Mouse (Mus musculus): ENCODE measurements around the gene Arfgef2. TPM values are rescaled to one million over a fixed set of nuclear protein-coding genes. Genes with fewer than 3 reads are reported as not detected.

The Arfgef2 gene
- total RNA-seq, 2 experiments from 2014 or later, result 5.6 to 6.9 TPM

GRCm38 (mm10) chr2:166899161-166899560 lies 93.8 kb downstream of the Arfgef2 start:
- no peak for ATAC-seq (replicated peaks; ENCODE audit: low FRiP score, poor library complexity, severe bottlenecking)

- ATAC-seq (replicated peaks; ENCODE audit: low FRiP score, poor library complexity, severe bottlenecking), result no peak
Measured at GRCm38 (mm10) chr2:166899746-166900145, 94.4 kb downstream of the Arfgef2 start.

- ATAC-seq (replicated peaks; ENCODE audit: low FRiP score, poor library complexity, severe bottlenecking), result no peak
Measured at GRCm38 (mm10) chr2:166900792-166901505, 95.6 kb downstream of the Arfgef2 start.

GRCm38 (mm10) chr2:166903719-166904282 lies 98.4 kb downstream of the Arfgef2 start:
- ATAC-seq (replicated peaks; ENCODE audit: low FRiP score, poor library complexity, severe bottlenecking), result no peak

DNA sequence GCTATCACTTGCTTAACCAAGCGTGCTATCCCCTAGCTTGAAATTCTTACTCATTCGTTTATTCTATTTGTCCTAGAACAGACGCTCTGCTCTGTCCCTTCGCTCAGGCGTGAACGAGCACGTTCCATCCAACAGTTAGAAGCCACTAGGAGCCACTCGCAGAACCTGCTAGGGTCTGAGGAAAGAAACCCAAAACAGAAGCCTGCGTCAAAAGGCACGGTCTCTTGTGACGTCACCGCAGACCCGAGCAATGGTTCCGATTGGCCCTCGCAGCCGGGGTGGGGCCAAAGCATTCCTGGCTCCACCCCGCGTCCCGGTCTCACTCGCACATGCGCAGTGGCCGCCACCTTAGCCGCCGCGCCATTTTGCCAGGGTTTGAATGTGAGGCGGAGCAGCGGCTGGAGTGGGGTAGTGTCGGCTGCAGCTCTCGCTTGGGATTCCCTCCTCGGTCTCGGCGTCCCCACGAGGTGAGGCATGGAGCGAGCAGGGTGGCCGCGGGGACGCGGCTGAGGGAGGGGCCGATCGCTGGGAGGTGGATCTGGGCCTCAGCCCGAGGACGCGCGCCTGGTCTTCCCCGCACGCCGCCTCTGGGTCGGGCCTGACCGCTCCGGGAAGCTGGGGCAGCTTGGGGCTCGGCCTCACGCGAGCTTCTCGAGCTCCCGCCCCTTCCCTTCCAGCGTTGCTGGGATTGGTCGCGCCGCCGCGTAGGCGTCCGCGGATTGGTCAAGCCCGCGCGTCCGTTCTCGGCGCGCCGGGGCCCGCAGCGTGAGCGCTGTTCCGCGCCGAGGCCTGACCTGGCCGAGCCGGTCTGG lies 100.5 kb downstream of the Arfgef2 start, which contains the start of gene Cse1l:
Gene Cse1l, plus strand, starts transcription at position 330 of the 812 bp plus-strand sequence.
- ATAC-seq (replicated peaks; ENCODE audit: low FRiP score, poor library complexity, severe bottlenecking), result peak; percentile 88

- ATAC-seq (replicated peaks; ENCODE audit: low FRiP score, poor library complexity, severe bottlenecking), result peak; percentile 52
Measured at GRCm38 (mm10) chr2:166906523-166907182, 101.3 kb downstream of the Arfgef2 start.

GRCm38 (mm10) chr2:166909729-166910128 lies 104.3 kb downstream of the Arfgef2 start:
- ATAC-seq (replicated peaks; ENCODE audit: low FRiP score, poor library complexity, severe bottlenecking), result no peak

DNA sequence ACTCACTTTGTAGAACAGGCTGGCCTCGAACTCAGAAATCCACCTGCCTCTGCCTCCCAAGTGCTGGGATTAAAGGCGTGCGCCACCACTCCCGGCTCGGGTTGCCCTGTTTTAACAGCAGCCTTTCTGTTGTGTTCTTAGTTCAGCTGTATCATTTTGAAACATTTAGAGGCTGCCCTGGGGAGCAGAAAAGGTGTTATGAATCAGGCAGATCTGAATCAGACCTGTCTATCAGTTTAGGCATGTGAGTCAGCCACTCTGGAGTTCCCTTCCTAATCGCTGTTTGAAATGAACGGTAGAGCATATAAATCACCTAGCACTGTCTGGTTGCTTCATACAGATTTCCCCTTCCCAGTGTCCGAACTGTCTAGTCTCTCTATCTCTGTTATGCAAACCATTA lies 105.1 kb downstream of the Arfgef2 start:
- ATAC-seq (replicated peaks; ENCODE audit: low FRiP score, poor library complexity, severe bottlenecking), result no peak

GRCm38 (mm10) chr2:166923971-166924370 lies 118.6 kb downstream of the Arfgef2 start:
- no peak for ATAC-seq (replicated peaks; ENCODE audit: low FRiP score, poor library complexity, severe bottlenecking)

- ATAC-seq (replicated peaks; ENCODE audit: low FRiP score, poor library complexity, severe bottlenecking), result no peak
Measured at GRCm38 (mm10) chr2:166933943-166934342, 128.6 kb downstream of the Arfgef2 start.

DNA sequence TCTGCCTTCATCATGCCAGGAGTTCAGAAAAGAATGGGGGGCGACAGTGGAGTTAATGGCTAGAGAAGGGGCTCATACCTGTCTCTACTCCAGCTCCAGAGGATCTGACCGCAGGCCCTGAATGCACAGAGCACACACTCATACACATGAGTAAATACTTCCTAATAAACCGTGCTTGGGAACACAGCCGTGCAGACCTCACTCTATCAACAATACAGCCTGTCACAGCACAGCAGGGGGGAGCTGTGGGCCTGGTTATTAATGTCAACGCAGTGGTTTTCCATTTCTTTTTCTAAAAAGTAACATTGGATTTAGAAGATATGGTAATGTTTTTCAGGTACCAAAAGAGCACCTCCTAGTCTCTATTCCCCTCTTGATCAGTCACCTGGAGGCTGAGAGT lies 129.0 kb downstream of the Arfgef2 start:
- ATAC-seq (replicated peaks; ENCODE audit: low FRiP score, poor library complexity, severe bottlenecking), result no peak

GRCm38 (mm10) chr2:166935582-166935981 lies 130.2 kb downstream of the Arfgef2 start:
- no peak for ATAC-seq (replicated peaks; ENCODE audit: low FRiP score, poor library complexity, severe bottlenecking)

DNA sequence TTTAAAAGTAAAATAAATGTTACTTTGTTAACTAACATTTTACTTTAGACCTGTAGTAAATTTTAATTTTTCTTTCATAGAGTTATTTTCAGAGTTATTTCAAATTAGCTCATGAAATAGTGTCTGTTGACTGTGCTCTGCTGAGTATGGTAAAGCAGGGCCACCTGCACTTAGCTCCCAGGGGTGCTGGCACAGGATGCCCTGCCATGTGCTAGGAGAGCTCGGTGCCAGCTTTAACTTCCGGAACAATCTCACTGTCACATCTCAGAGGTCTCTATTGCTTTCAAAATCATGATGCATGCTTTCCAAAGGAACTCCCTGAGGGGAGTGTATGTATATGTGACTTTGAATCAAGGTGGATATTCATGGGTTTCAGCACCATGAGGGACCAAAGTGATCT lies 130.8 kb downstream of the Arfgef2 start:
- no peak for ATAC-seq (replicated peaks; ENCODE audit: low FRiP score, poor library complexity, severe bottlenecking)

DNA sequence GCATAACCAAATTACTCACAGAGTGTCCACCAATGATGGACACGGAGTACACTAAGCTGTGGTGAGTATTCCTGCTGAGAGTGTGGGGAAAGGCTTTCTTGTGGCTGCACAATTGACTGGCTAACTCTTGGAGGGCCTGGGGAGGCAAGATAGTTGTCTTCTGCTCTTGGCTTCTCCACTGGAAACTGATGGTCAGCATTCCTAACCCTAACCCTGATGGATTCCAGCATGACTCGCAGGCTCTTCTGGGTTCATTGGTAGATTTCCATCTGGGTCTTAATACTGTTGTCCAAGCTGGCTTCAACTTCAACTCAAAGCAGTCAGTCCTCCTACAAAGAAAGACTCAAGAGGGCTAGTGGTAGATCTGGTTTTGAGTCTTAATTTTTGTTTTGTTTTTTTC lies 137.8 kb downstream of the Arfgef2 start:
- no peak for ATAC-seq (replicated peaks; ENCODE audit: low FRiP score, poor library complexity, severe bottlenecking)

DNA sequence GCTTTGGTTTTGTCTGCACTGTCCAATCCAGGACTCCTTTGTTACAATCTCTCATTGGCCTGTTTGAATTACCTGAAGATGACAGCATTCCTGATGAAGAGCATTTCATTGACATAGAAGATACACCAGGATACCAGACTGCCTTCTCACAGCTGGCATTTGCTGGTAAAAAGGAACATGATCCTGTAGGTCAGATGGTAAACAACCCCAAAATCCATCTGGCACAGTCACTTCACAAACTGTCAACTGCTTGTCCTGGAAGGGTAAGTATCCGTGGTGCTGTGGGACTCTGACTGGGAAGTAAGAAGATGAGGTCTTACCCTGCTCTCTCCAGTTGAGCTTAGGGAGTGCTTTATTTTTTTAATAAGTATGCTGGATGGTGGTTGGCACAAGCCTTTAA lies 139.0 kb downstream of the Arfgef2 start:
- ATAC-seq (replicated peaks; ENCODE audit: low FRiP score, poor library complexity, severe bottlenecking), result no peak

GRCm38 (mm10) chr2:166945456-166945855 lies 140.1 kb downstream of the Arfgef2 start:
- ATAC-seq (replicated peaks; ENCODE audit: low FRiP score, poor library complexity, severe bottlenecking), result no peak

Measured in erythroblast, adult 5-6 weeks (primary cell).